Mouse (Mus musculus) G1E (cell line): ENCODE results near the gene Ecm1.

Experiments
- CTCF ChIP-seq: IDR thresholded peaks from 2 replicates; pipeline ENCODE4 v1.5.1; 2012; ENCODE audit warnings: low read depth, low read length, inconsistent platforms, mixed read lengths
- GATA1 ChIP-seq: IDR thresholded peaks from 2 replicates; pipeline ENCODE4 v1.6.1; 2012; ENCODE audit warnings: borderline replicate concordance, low read length, inconsistent platforms, mixed read lengths
- POLR2AphosphoS5 ChIP-seq: IDR thresholded peaks from 2 replicates; pipeline ENCODE4 v1.6.1; 2012; ENCODE audit warnings: low read depth, low read length, inconsistent platforms; ENCODE audit not compliant: insufficient replicate concordance
- TAL1 ChIP-seq: conservative IDR thresholded peaks from 2 replicates; pipeline ENCODE4 v1.6.1; 2012; ENCODE audit warnings: low read depth, low read length, inconsistent platforms, mixed read lengths

- TF ChIP-seq CTCF: no peak
- TF ChIP-seq POLR2AphosphoS5: no peak
- TF ChIP-seq GATA1: no peak
- TF ChIP-seq TAL1: no peak
Measured at GRCm38 (mm10) chr3:95752935-95753334, 13.6 kb upstream of the Ecm1 start.
